Mouse (Mus musculus) urinary bladder, postnatal 36 days (tissue): Measurements from ENCODE around the gene Adcy2.
A peak's percentile ranks its signal among the peaks of the same experiment; 100 is the strongest.

ENCODE experiments used
- DNase-seq, 2 experiments: peaks; one replicate each; pipeline ENCODE4 v3.0.0; 2022; ENCODE audit warnings: low spot score in 2 of 2, mixed read lengths in 1 of 2

Adcy2 gene

GRCm38 (mm10) chr13:68998918-68999801 lies at the start of gene Adcy2:
Gene Adcy2, minus strand, starts transcription at chr13:68999541.
- peak; percentile 3 to 15 for DNase-seq

GRCm38 (mm10) chr13:69036991-69037597 lies 37.8 kb upstream of the Adcy2 start:
- DNase-seq, result no peak

- DNase-seq, result no peak
These were observed 35.3 kb upstream of the Adcy2 start for GRCm38 (mm10) chr13:69034621-69035020.

DNA sequence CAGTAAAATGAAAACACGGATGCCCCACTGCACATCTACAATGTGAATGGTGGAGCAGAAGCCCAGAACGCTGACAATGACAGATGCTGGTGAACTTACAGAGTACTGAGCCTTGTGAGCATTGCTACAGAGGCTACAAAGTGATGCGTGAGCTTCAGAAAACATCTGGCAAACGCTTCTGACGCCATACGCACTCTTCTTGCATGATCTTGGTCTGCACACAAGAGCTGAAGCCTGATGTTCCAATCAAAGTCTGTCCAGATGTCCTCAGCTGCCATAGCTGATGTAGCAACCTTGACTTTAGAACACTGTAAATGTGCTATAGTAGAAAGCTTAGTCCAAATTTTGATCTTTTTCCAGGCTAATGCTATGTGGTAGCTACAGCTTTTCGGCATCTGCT lies 34.2 kb upstream of the Adcy2 start:
- DNase-seq, result no peak

- DNase-seq, result no peak
These were observed 29.9 kb upstream of the Adcy2 start for GRCm38 (mm10) chr13:69029078-69029757.

- no peak for DNase-seq
These were observed 25.6 kb upstream of the Adcy2 start for GRCm38 (mm10) chr13:69024964-69025363.

DNA sequence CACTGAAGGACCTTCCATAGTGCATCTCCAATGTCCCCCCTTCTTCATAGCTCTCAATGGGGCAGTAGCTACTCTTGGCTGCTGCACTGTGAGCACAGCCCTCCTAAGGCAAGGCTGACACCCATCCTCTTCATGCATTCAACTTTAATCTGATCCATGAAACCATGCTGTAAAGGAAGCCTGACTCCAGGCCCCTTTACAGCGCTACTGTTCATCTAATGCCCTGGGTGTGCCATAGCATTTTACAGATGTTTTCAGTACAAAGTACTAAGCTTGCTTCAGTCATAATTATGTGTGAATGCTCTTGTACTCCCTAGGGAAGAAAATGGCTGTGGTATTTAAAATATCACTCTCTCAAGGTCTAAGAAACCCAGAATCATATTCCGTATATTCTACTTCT lies 23.9 kb upstream of the Adcy2 start:
- no peak for DNase-seq

DNA sequence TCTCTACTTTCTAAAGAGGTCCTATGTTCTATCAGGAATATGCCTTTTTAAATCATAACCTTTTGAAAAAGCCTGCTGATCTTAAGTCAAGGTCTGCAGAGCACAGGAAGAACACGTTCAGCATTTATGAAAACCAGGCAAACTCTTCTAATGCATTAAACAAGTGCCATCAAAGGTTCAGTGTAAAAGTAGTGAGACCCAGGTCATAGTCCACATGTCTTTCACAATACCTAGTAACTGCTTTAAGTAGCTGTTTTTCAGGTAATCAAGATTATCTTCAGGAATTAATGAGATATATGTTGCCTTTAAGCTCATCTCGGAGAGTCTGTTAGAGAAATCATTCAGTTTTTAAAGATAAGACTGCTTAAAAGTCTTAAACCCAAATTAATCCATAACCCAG lies 21.2 kb upstream of the Adcy2 start:
- DNase-seq, result no peak

DNA sequence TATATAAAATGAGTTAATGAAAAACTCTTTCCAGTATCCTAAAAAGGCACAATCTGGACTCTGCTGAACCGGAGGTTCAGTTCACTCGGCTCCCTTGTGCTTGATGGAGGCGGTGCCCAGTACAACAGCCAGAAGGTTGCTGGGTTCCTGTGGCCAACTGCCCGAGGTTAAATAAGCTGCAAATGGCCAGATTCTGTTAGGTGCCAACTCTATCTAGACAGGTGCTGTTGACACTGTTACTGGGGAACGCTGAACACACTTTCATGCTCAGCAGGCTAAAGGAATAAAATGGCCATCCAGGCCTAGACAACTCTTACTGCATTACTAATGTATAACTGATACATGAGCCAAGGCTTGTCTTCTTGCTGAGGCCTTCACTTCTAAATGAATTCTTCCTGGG lies 7.6 kb upstream of the Adcy2 start:
- no peak for DNase-seq

DNA sequence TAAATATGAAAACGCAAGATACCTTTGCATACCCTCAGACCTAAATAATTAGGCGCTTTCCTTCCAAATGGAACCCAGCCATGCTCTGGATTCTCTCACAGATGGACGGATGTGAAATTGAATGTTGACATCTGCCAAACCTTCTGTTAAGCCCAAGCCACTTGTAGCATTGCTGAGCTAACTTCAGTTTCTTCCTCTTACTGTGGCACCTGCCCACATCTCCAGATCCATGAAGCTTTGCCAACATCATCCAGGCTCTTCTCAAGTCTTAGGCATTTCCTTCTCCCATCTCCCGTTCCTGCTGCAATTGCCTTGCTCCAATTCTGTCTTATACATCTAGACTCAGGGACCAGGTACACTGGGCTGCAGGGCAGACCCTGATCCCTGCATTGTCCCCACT lies 6.8 kb upstream of the Adcy2 start:
- no peak for DNase-seq

DNA sequence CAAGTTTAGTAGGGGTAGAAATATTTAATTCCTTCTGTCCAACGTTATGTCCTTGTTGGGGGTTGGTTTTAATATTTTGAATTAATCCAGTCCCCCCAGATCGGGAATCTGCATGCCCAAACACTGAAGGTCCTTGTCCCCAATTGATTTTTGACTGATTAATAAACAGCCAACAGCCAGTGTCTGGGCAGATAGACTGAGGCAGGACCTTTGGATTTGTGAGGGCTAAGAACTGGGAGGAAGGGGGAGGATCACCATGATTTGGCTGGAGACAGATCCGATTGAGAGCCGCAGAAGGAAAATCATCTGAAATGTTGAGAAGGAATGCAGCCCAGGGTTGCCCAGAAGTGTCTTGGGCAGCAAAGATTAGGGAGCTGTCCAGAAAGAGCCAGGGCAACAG lies 5.1 kb upstream of the Adcy2 start:
- no peak for DNase-seq

DNA sequence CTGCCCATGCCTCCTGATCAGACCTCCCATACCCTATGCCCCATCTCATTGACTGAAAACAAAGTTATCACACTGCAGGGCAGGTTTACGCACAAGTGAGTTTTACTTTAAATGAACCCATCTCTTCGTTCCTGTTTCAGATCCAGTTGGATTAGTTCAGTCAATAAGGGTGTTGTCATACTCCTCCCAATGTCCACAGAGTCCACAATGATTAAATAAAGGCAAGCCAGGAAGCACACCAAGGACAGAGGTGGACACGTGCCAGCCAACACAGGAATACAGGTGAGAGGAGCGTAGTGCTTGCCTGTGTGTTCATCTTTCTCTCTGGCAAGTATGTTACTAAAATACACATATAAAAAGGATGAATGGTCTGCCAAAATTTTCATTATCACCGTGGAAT lies 3.3 kb upstream of the Adcy2 start:
- DNase-seq, result no peak

- no peak for DNase-seq
These were observed 2.8 kb upstream of the Adcy2 start for GRCm38 (mm10) chr13:69002173-69002572.

- DNase-seq, result no peak
These were observed 485 bp upstream of the Adcy2 start for GRCm38 (mm10) chr13:68999826-69000225.

DNA sequence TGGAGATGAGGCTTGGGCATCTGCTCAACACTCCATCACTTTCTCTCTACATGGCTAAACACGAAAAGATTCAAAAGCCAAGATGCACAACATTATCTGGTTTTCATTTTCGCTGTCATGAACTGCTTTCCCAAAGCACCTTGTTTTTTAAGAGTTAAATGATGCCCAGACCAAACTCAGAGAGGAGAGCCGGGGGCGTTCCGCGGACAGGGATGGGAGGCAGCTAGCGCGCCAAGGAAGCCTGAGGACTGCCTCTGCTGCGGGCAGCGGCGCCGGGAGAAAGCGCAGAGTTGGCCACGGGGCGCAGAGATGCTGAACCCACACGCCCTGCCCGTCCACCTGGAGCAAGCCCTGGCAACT lies 803 bp downstream of the Adcy2 start:
- no peak for DNase-seq

GRCm38 (mm10) chr13:68997821-68998551 lies 1.4 kb downstream of the Adcy2 start:
- no peak for DNase-seq

DNA sequence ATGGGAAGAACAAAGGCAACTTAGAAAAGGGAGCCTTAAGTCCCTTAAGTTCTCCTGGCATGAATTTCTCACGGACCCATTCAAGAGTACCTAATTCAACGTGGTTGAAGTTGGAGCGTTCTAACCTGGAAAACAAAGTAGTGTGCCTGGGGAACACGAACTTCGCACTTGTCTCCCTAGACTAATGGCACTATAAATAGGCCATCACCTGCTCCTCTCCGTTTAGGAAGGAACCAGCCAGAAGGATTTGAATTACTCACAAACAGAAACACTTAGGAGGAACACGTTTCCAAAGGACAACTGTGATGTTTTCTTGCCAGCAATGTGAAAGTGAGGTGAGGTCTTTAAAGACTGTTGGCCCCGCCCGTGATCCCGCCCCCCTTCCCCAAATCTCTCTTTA lies 2.0 kb downstream of the Adcy2 start:
- no peak for DNase-seq

- no peak for DNase-seq
These were observed 2.7 kb downstream of the Adcy2 start for GRCm38 (mm10) chr13:68996661-68997060.

DNA sequence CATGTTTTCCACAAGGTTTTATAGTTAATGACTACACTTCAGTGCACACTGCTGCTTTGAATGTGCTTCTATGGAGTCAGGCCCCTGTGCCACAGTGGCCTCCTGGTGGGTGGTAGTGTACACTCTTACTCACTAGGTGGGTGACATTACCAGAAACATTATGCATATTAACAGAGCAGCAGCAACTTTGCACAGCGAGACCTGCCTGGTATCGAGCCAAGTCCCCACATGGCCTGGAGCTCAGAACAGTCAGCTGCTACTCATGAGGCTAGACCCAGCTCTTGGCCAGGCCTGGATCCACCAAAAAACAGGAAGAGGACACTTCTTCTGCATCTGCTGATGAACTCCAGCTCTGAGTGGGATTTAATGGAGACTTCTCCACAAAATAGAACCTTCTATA lies 13.6 kb downstream of the Adcy2 start:
- DNase-seq, result no peak

DNA sequence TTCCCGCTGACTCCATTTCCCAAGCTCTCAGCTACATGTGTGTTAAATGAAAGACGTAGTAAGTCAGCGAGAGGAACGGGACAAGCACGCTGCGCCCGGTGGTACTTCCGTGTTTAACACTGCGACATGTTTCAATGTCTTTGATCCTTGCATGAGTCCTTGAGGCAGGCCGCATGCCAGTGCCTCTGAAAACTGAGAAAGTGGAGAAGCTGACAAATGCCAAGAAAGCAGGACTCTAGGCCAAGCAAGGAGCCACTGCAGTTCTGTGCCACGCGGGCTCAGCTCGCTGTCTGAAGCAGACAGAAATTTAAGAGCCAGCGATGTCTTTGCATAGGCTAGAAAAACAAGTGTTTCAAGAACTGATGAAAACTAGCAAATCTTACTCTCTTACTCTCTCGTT lies 15.3 kb downstream of the Adcy2 start:
- DNase-seq, result no peak

GRCm38 (mm10) chr13:68981048-68981447 lies 18.3 kb downstream of the Adcy2 start:
- DNase-seq, result no peak

DNA sequence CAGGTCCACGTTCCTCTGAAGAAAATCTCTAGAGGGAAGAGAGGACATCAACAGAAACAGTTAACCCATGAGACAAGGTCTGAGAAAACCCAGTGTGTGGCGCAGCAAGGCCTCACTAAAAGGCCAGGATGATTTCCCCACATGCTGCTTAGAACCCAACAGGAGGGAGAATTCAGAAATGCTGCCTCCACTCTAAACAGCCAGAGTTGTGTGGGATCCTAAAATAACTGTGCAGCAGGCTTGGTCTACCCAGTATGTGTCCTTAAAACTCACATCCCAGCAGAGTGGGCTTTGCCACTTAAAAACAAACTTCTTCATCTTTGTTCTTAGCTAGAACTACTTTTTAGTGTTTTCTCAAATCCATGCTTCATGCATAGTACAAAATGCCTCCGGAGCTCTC lies 26.2 kb downstream of the Adcy2 start:
- no peak for DNase-seq
